Mouse (Mus musculus) gastrocnemius, adult 8-10 months (tissue): Measurements from ENCODE around the gene Rc3h1. TPM values are rescaled to one million over a fixed set of nuclear protein-coding genes. Genes with fewer than 3 reads are reported as not detected.

Experiments used
- total RNA-seq, 4 experiments: library from RNA; stranded (reverse); gene quantifications; 2 replicates each; pipeline ENCODE4 v1.2.4; 2022

Gene Rc3h1
- total RNA-seq, 4 experiments from 2014 or later = 18.3 to 30.0 (median 24.9) TPM

Other genes starting within 250 kb of the Rc3h1 start
- gene Rabgap1l, start 113.2 kb upstream of the Rc3h1 start, total RNA-seq = 10 to 100 TPM in 2 of 4 experiments, 1 to 10 TPM in 2; 7.3 to 13.5 (median 11.4) TPM
- 1 to 10 TPM in 1 of 4 experiments, under 1 TPM in 1, not detected in 2; 0.70 to 1.6 TPM for gene Serpinc1, start 72.2 kb downstream of the Rc3h1 start, total RNA-seq
- gene Zbtb37, start 128.4 kb downstream of the Rc3h1 start, total RNA-seq = 10 to 100 TPM in 2 of 4 experiments, 1 to 10 TPM in 2; 6.5 to 15.4 (median 9.2) TPM
- gene Dars2, start 164.2 kb downstream of the Rc3h1 start, total RNA-seq = 10 to 100 TPM; 12.0 to 19.4 (median 15.6) TPM
- under 1 TPM; 0.34 to 0.74 (median 0.41) TPM for gene Cenpl, start 164.3 kb downstream of the Rc3h1 start, total RNA-seq
- gene Klhl20, start 225.1 kb downstream of the Rc3h1 start, total RNA-seq = 10 to 100 TPM in 2 of 4 experiments, 1 to 10 TPM in 2; 7.5 to 10.3 (median 9.1) TPM
- gene Ankrd45, start 236.3 kb downstream of the Rc3h1 start, total RNA-seq = not detected